Mouse (Mus musculus) lung, adult 2 months (tissue): ENCODE measurements at regions not wholly inside any gene's neighbourhood (a gene's known extent, or its start where the extent isn't known, plus 50 kb on each side); places are given as distances from the start of the nearest gene placed in this dataset.

Source experiments
- DNase-seq: peaks from one replicate; pipeline ENCODE4 v3.0.0; 2022
- H3K4me1 ChIP-seq: fragments of 200-500 bp; 2 replicates; pipeline ENCODE4 v1.6.1; 2011; ENCODE audit warnings: low read length; ENCODE audit not compliant: control insufficient read depth, insufficient read depth
- H3K4me3 ChIP-seq: fragments of 200-500 bp; replicated peaks from 2 replicates; pipeline ENCODE3; 2011; ENCODE audit warnings: low read depth, mild to moderate bottlenecking, control low read depth, low read length; ENCODE audit errors: extremely low read depth
- CTCF ChIP-seq: fragments of 200-500 bp; IDR thresholded peaks from 2 replicates; pipeline ENCODE4 v1.5.1; 2011; ENCODE audit warnings: mild to moderate bottlenecking, low read length, control low read depth; ENCODE audit not compliant: insufficient read depth
- POLR2A ChIP-seq: fragments of 200-500 bp; IDR thresholded peaks from 2 replicates; pipeline ENCODE4 v1.6.1; 2011; ENCODE audit warnings: low read depth, mild to moderate bottlenecking, control low read depth, low read length, borderline replicate concordance; ENCODE audit errors: extremely low read depth
- WGBS: fragments of 180-500 bp; shearing (Covaris S2); methylation state at CpG from one replicate; pipeline ENCODE4 v1.1.7; 2018; 5-methylcytosine and 5-hydroxymethylcytosine counted together

DNA sequence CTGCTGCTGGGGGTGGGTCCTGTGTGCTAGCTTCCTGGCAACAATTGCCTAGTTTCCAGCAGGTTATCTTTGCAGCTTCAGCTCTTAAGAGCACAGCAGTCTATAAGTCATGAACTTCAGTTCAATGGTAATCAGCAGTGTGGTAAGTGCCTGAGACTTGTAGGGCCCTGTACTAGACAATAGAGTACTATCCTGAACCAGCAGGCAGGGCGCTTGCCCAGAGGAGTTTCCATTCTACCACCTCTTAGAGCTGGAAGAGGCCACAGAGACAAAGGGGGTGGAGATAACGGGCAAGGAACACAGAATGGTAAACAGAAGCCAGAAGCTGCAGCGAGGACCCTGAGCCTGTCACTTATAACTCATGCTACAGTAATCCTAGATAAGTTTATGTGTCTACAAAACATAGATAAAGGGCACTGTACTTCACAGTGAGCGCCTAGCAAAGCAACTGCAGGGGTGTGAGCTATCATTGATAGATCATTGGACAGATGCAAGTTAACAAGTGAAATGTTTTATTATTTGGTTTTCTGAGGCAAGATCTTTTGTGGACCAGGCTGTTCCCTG lies 79.7 kb upstream of the Bcl6 start:
- H3K4me1 ChIP-seq, result no peaks in the 10 kb centered on the region
- no peak overlapping the region for H3K4me3 ChIP-seq
- DNase-seq, result no peak
- TF ChIP-seq POLR2A, result no peak
- no peak for TF ChIP-seq CTCF
- 58% methylated on average over 4 of the region's 4 CpGs for WGBS

- WGBS, result 70% methylated on average over 5 of the region's 5 CpGs
- Histone ChIP-seq H3K4me1 (peaks cover 4% of the 10 kb centered on the region; the same call in 1 of the 2 replicates), H3K4me3 (no peak overlapping the region)
- TF ChIP-seq POLR2A, result no peak
- DNase-seq, result no peak
Observed at GRCm38 (mm10) chr16:24062314-24062713, 73.7 kb upstream of the Bcl6 start.

DNA sequence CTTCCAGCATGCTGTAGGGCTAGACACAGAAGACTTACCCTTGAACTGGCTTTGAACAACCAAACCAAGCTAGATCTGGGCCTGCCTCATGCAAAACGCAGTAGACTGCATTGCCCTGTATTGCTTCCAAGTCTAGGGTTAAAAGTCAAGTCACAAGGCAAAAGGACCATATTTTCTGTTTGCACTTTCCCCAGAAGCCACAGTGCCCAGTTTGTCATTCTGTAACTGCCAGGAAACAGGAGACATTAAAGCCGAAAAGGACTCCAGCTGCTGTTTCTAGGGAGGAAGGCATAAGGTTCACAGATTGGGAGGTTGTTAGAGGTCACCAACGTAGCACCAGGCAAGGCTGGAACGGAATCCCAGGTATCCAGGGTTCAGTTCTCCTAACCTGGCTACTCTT lies 72.8 kb upstream of the Bcl6 start:
- DNase-seq, result no peak
- 58% methylated on average over 4 of the region's 4 CpGs for WGBS
- TF ChIP-seq POLR2A (no peak), CTCF (no peak)
- Histone ChIP-seq H3K4me1 (peaks cover 4% of the 10 kb centered on the region), H3K4me3 (no peak overlapping the region)

GRCm38 (mm10) chr16:24059090-24059600 lies 70.5 kb upstream of the Bcl6 start:
- H3K4me1 ChIP-seq, result peaks cover 4% of the 10 kb centered on the region
- H3K4me3 ChIP-seq, result no peak overlapping the region
- WGBS, result 65% methylated on average over 4 of the region's 4 CpGs
- no peak for DNase-seq
- TF ChIP-seq CTCF, result no peak
- no peak for TF ChIP-seq POLR2A

DNA sequence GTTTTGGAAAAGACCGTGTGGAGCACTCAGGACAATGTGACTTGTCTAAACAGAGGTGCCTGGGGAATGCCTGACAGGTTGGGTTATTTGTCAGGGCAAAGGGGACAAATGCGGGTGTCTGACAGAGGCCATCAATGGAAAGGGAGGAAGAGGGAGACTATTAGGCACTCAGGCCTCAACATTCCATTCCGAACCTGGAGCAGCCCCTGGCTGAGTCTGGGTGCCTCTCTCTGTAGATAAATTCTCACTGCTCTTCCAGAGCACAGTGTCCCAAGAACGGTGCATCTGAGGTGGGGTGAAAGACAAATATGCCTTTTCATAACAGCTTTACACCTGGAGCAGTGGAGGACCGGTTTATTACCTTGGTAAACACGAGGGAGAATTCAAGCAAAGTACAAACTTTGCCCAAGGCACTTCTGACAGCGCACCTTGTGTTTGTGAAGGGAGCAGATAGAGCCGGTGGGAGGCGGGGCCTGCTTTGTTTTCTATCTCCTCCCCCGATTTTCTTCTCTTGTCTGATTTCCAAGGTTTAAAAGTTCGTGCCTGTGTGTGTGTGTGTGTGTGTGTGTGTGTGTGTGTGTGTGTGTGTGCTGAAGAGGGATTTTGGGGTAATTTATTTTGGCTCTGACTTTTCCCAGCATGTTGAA lies 68.4 kb upstream of the Bcl6 start:
- DNase-seq, result peak; percentile 31
- Histone ChIP-seq H3K4me1 (peaks cover 4% of the 10 kb centered on the region), H3K4me3 (no peak overlapping the region)
- no peak for TF ChIP-seq CTCF
- no peak for TF ChIP-seq POLR2A
- WGBS, result 35% methylated on average over 11 of the region's 11 CpGs

GRCm38 (mm10) chr16:24056123-24056884 lies 67.7 kb upstream of the Bcl6 start:
- TF ChIP-seq CTCF (no peak), POLR2A (no peak)
- no peak overlapping the region for H3K4me3 ChIP-seq
- no peak for DNase-seq
- H3K4me1 ChIP-seq, result peaks cover 4% of the 10 kb centered on the region
- WGBS, result 53% methylated on average over 12 of the region's 12 CpGs

DNA sequence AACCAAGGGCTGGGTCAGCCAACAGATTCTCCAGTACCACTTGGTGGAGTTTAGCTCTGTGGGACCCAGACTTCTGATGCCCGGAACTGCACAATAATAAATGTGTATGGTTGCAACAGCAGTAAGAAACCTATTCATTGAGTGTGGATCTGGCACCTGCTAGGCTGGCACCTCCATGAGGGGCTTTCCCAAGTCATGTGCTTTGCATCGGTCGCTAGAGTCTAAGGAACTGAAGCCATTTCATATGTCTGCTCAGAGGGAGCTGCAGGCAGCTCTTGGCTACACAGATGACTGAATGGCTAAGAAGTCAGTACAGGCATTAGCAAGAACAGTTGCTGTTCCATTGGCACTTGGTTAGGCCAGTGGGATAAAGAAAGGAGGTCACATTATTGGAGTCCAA lies 65.6 kb upstream of the Bcl6 start:
- Histone ChIP-seq H3K4me1 (peaks cover 4% of the 10 kb centered on the region), H3K4me3 (no peak overlapping the region)
- TF ChIP-seq CTCF (no peak), POLR2A (no peak)
- 93% methylated on average over 3 of the region's 3 CpGs for WGBS
- DNase-seq, result no peak

DNA sequence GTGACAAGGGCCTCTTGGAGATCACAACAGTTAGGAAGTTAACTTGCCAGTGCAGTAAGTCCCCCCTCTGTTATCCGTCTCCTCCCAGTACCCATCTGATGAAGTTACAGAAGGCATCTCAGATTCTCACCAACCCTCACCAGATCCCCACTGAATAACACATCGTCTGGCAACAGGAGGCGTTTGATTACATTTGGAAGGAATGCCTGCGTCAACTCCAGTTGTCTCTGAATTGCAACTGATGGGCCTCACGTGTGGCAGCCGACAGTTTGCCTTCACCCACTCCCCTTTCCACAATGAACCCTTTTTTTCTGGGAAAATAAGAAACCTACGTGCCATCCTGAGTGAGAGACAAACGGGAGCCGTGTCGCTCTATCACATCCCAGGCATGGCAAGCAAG lies 64.8 kb upstream of the Bcl6 start:
- H3K4me3 ChIP-seq, result no peak overlapping the region
- peaks cover 4% of the 10 kb centered on the region for H3K4me1 ChIP-seq
- no peak for DNase-seq
- WGBS, result 75% methylated on average over 10 of the region's 10 CpGs
- TF ChIP-seq POLR2A (no peak), CTCF (no peak)

DNA sequence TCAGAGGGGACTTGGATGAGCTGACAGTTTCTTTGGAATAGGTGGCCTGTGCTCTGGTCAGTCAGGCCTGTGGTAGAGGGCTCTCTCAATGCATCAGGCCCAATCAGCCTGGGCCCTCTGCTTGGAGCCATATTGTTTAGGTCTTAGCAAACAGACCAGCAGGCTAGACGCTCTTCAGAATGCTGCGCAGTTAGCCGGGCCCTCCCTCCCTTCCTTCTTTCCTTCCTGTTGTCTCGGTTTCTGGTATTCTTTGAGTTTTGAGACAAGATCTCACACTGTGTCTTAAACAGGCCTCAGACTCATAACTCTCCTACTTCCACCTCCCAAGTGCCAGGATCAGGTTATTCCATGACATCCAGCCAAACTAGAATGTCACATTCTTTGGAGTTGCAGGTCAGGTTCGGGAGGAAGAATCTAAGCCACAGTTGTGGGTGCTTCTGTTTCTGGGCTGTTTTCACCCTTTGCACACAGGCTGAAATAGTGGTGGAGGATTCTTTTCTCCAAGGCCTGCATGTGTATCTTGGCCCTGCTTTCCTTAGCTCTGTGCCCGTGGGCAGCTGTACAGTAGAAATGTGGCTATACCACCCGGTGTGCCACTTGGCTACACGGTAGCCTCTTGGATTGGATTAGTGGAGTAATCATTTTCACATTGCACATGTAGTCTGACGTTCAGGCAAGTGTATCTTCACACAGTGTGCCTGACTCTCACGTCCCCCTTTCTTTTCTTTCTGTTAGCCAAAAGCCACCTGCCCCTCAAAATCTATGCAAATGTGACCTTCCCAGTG lies 62.4 kb upstream of the Bcl6 start:
- Histone ChIP-seq H3K4me1 (no peaks in the 10 kb centered on the region), H3K4me3 (no peak overlapping the region)
- 72% methylated on average over 10 of the region's 10 CpGs for WGBS
- no peak for DNase-seq
- TF ChIP-seq POLR2A (no peak), CTCF (no peak)
